Mouse (Mus musculus): ENCODE measurements around the gene Serhl.

DNA sequence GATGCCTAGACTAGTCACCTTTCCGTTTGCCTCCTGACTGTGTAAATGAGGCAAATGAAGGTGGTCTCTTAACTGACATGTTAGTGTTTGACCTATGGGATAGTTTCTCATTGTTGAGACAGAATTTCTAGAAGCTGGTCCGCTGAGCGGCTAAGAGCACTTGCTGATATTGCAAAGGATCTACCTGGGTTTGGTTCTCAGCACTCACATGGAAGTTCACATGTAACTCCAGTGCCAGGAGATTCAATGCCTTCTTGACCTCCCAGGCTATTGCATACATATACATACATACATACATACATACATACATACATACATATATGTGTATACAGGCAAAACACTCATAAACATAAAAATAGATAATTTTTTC is 60.8 kb downstream of the Serhl start:
- no peak for TF ChIP-seq CTCF (IDR thresholded peaks at IDR 0.05; ENCODE audit: low read depth, low read length)
- TF ChIP-seq POLR2A (IDR thresholded peaks at IDR 0.05; ENCODE audit: extremely low read depth, insufficient read depth, low read length): no peak
